Mouse (Mus musculus) bone marrow macrophage, adult 2 months (primary cell): Measurements from ENCODE around the gene Dgkk. TPM values are rescaled to one million over a fixed set of nuclear protein-coding genes. Genes with fewer than 3 reads are reported as not detected.
"Not testable (repeated sequence)": the region's sequence is repeated elsewhere in the genome, so short reads cannot be mapped to it uniquely, and the experiment has no call there.

Source experiments
- H3K27ac ChIP-seq: 2 replicates; pipeline ENCODE4 v1.5.1; 2012; ENCODE audit warnings: low read depth, low read length; ENCODE audit not compliant: insufficient read depth
- H3K4me1 ChIP-seq: 2 replicates; pipeline ENCODE4 v1.6.1; 2012; ENCODE audit warnings: low read length; ENCODE audit not compliant: control insufficient read depth, insufficient read depth
- H3K4me3 ChIP-seq: 2 replicates; pipeline ENCODE4 v1.5.1; 2012; ENCODE audit warnings: mild to moderate bottlenecking, low read length, moderate library complexity; ENCODE audit not compliant: insufficient read depth
- CTCF ChIP-seq: IDR thresholded peaks from 2 replicates; pipeline ENCODE4 v1.5.1; 2012; ENCODE audit warnings: low read depth, mild to moderate bottlenecking, low read length, moderate library complexity
- POLR2A ChIP-seq: IDR thresholded peaks from 2 replicates; pipeline ENCODE4 v1.6.1; 2012; ENCODE audit warnings: mild to moderate bottlenecking, low read depth, low read length, borderline replicate concordance
- polyA plus RNA-seq: library from polyadenylated mRNA; stranded (reverse); fragments of >200 nt; gene quantifications from 2 replicates; pipeline ENCODE4 v1.2.4, GENCODE M21; 2012; ENCODE audit not compliant: missing spikeins, insufficient read depth, insufficient read length

Dgkk gene
- polyA plus RNA-seq, 1 experiment = not detected

DNA sequence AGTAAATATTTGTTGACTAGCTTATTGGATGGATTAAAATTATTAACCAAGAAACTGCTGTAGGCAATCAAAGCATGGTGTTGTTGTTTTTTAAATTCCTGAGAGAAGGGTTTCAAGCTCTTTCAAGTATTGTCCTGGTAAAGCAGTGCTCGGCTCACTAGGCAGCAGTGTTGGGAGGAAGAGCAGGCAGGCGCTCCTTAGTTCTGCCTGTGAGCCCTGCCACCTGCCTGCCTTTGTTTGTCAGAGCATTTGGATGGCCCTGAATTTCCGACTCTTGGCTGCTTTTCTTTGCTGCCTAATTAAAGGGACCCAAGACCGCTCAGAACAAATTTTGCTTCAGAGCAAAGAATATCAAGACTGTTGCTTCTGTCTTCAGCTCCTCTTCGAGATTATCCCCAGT, 114.8 kb downstream of the Dgkk start:
- Histone ChIP-seq H3K4me1 (no peaks in the 10 kb centered on the region), H3K27ac (no peak overlapping the region), H3K4me3 (no peak overlapping the region)
- TF ChIP-seq CTCF = no peak
- TF ChIP-seq POLR2A = no peak

GRCm38 (mm10) chrX:6911047-6911446, 131.9 kb downstream of the Dgkk start:
- TF ChIP-seq POLR2A (no peak), CTCF (no peak)
- Histone ChIP-seq H3K27ac (no peak overlapping the region), H3K4me1 (no peaks in the 10 kb centered on the region), H3K4me3 (no peak overlapping the region)

DNA sequence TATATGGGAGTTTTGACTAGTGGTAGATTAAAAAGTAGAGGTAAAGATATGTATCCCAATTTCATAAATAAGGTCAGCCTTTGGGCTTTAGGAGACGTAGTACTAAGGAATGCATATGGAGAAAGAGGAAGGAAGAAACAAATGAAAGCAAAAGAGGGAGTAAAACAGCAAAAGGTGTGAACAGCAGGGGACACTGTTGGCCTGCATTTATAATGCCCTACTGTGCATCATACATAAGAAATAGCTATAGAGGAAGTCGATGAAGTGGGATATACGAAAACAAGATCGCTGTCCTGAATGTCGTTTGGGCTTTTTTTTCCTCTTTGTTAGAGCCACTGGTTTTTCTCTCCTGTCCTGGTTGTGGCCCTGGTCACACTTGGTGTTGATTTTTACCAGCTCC, 143.1 kb downstream of the Dgkk start:
- TF ChIP-seq CTCF (no peak), POLR2A (no peak)
- no peak overlapping the region for H3K27ac ChIP-seq

GRCm38 (mm10) chrX:6926224-6926623, 147.1 kb downstream of the Dgkk start:
- Histone ChIP-seq H3K4me3 (no peak overlapping the region), H3K27ac (no peak overlapping the region), H3K4me1 (no peaks in the 10 kb centered on the region)
- TF ChIP-seq POLR2A (no peak), CTCF (no peak)

More for the DNA sequence above, 143.1 kb downstream of the Dgkk start:
- H3K4me1 ChIP-seq = no peaks in the 10 kb centered on the region
- no peak overlapping the region for H3K4me3 ChIP-seq

DNA sequence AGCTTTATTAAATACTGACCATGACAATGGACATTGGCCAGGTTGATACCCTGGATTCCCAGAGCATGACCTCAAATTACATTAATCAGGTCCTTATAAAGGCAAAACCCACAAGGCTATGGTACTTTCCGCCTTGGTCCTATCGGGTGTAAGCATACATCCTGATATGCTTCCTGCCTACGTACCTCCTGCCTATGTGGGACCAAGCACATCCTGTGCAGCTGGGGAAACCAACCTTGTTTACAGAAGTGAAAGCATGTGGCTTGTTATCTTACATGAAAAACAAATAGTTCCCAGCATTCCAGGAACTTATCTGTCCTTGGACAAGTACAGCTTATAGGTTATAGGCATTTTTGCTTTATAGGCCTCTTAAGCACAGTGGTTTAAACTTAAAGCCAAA, 189.5 kb downstream of the Dgkk start:
- no peak for TF ChIP-seq POLR2A
- no peak for TF ChIP-seq CTCF

DNA sequence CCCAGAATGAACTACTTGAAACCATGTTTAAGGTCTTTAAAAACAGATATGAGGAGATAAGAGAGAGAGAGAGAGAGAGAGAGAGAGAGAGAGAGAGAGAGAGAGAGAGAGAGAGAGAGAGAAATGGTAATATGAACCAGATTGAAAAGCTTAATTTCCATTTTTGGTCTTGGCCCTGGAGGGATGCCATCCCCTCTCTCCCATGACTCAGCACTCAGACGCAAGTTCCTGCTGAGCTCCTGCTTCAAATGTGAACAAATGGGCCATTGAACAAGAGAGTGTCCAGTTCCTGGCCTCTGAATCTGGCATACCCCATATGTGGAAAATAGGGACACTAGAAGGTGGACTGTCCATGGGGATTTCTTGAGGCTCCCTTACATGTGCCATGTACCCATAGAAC, 192.8 kb downstream of the Dgkk start:
- TF ChIP-seq CTCF (no peak), POLR2A (no peak)
- Histone ChIP-seq H3K4me3 (no peak overlapping the region), H3K4me1 (no peaks in the 10 kb centered on the region), H3K27ac (no peak overlapping the region)

More for the DNA sequence above, 189.5 kb downstream of the Dgkk start:
- Histone ChIP-seq H3K4me1 (no peaks in the 10 kb centered on the region), H3K4me3 (no peak overlapping the region), H3K27ac (no peak overlapping the region)

GRCm38 (mm10) chrX:6983916-6984315, 204.8 kb downstream of the Dgkk start:
- not testable (repeated sequence) for H3K4me3 ChIP-seq, H3K4me1 ChIP-seq, H3K27ac ChIP-seq
